Mouse (Mus musculus): ENCODE results near the gene Itga2b.

DNA sequence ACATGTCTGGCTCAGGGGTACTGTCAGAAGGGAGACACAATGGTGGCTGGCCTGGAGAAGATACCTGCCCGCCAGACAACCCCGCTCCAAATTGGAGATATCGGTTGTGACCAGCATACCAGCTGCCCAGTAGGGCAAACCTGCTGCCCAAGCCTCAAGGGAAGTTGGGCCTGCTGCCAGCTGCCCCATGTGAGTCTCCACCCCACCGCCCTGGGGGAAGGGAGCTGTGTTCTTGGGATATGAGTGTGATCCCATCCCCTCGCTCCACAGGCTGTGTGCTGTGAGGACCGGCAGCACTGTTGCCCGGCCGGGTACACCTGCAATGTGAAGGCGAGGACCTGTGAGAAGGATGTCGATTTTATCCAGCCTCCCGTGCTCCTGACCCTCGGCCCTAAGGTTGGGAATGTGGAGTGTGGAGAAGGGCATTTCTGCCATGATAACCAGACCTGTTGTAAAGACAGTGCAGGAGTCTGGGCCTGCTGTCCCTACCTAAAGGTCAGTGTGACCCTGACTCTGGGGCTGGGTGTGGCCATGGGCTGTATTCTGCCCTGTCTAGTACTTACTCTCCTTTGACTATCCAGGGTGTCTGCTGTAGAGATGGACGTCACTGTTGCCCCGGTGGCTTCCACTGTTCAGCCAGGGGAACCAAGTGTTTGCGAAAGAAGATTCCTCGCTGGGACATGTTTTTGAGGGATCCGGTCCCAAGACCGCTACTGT lies 34.0 kb downstream of the Itga2b start:
- TF ChIP-seq CTCF (IDR thresholded peaks at IDR 0.05; ENCODE audit: extremely low read depth, insufficient read depth, low read length) = no peak
- no peak for TF ChIP-seq POLR2A (IDR thresholded peaks at IDR 0.05; ENCODE audit: extremely low read depth, insufficient read depth, low read length)
